Mouse (Mus musculus) ES-E14 (cell line): ENCODE data around the gene Arrb1. TPM values are rescaled to one million over a fixed set of nuclear protein-coding genes. Genes with fewer than 3 reads are reported as not detected.

Experiments
- DNase-seq: peaks from one replicate; pipeline ENCODE4 v3.0.0-alpha.2; 2013; ENCODE audit warnings: low read depth, low spot score
- H3K27ac ChIP-seq: 2 replicates; pipeline ENCODE4 v1.5.1; 2012; ENCODE audit warnings: low read depth, mild to moderate bottlenecking, low read length, moderate library complexity, mixed read lengths; ENCODE audit not compliant: poor library complexity, insufficient read depth, severe bottlenecking
- H3K36me3 ChIP-seq: 2 replicates; pipeline ENCODE4 v1.6.1; 2012; ENCODE audit warnings: mild to moderate bottlenecking, low read length, moderate library complexity, mixed read lengths; ENCODE audit not compliant: control insufficient read depth, poor library complexity, insufficient read depth, severe bottlenecking
- H3K4me1 ChIP-seq, 2 experiments: fragments of 150-350 bp in 1 of 2; sonication (generic) in 1 of 2; 2 replicates each; pipeline ENCODE4 v1.6.1; 2012; ENCODE audit warnings: low read length in 2 of 2, mild to moderate bottlenecking in 1 of 2, mixed read lengths in 1 of 2; ENCODE audit not compliant: control insufficient read depth in 2 of 2, insufficient read depth in 2 of 2, poor library complexity in 1 of 2
- H3K4me3 ChIP-seq, 2 experiments: fragments of 150-350 bp in 1 of 2; sonication (generic) in 1 of 2; 2 replicates each; pipeline ENCODE4 v1.5.1; 2012; ENCODE audit warnings: low read length in 2 of 2, low read depth in 1 of 2, mild to moderate bottlenecking in 1 of 2, mixed read lengths in 1 of 2; ENCODE audit not compliant: insufficient read depth in 1 of 2, poor library complexity in 1 of 2, severe bottlenecking in 1 of 2
- H3K9ac ChIP-seq: 2 replicates; pipeline ENCODE4 v1.6.1; 2012; ENCODE audit warnings: low read depth, mild to moderate bottlenecking, low read length, mixed read lengths; ENCODE audit not compliant: poor library complexity, insufficient read depth, severe bottlenecking
- H3K9me3 ChIP-seq: fragments of 150-350 bp; sonication (generic); 2 replicates; pipeline ENCODE4 v1.6.1; 2012; ENCODE audit warnings: low read depth, mild to moderate bottlenecking, low read length; ENCODE audit not compliant: control insufficient read depth, insufficient read depth
- CHD2 ChIP-seq: IDR thresholded peaks from 2 replicates; pipeline ENCODE4 v1.6.1; 2014; ENCODE audit warnings: mild to moderate bottlenecking, low read depth, low read length, inconsistent platforms
- HCFC1 ChIP-seq: IDR thresholded peaks from 2 replicates; pipeline ENCODE4 v1.6.1; 2012; ENCODE audit warnings: low read length, inconsistent platforms, borderline replicate concordance; ENCODE audit not compliant: insufficient read depth
- MAFK ChIP-seq: IDR thresholded peaks from 2 replicates; pipeline ENCODE4 v1.6.1; 2014; ENCODE audit warnings: mild to moderate bottlenecking, low read depth, low read length, inconsistent platforms; ENCODE audit not compliant: insufficient read depth
- ZC3H11A ChIP-seq: IDR thresholded peaks from 2 replicates; pipeline ENCODE4 v1.6.1; 2012; ENCODE audit warnings: low read depth, mild to moderate bottlenecking, inconsistent platforms, low read length, borderline replicate concordance
- ZNF384 ChIP-seq: IDR thresholded peaks from 2 replicates; pipeline ENCODE4 v1.6.1; 2012; ENCODE audit warnings: low read depth, low read length, inconsistent platforms
- in situ Hi-C, 2 experiments: fragments of 600-800 bp; cut with MboI; formaldehyde crosslinking; loops; one replicate each; pipeline ENCODE4 v1.15.1; 2025; ENCODE audit warnings: low sequenced_read_pairs in 2 of 2, inconsistent platforms in 1 of 2; ENCODE audit not compliant: unreplicated experiment in 2 of 2
- total RNA-seq: library from RNA; depleted of rRNA; stranded (reverse); fragments of 300-350 nt; gene quantifications from 2 replicates; pipeline ENCODE4 v1.2.3, GENCODE M21; 2012; rRNA removed

The Arrb1 gene
- total RNA-seq, 1 experiment = 10.7 TPM

- H3K36me3 ChIP-seq = no peaks in the 10 kb centered on the region
- no peaks in the 10 kb centered on the region for H3K9me3 ChIP-seq
- H3K4me1 ChIP-seq = no peaks in the 10 kb centered on the region
- no peak for TF ChIP-seq HCFC1
- TF ChIP-seq ZC3H11A = no peak
- no peak for TF ChIP-seq MAFK
- TF ChIP-seq CHD2 = no peak
- TF ChIP-seq ZNF384 = no peak
- no peak overlapping the region for H3K9ac ChIP-seq
- DNase-seq = no peak
- no peak overlapping the region for H3K27ac ChIP-seq
- in situ Hi-C loops = no loop called here
- no peak overlapping the region for H3K4me3 ChIP-seq
Observed at GRCm38 (mm10) chr7:99649585-99649984, 114.3 kb downstream of the Arrb1 start.

DNA sequence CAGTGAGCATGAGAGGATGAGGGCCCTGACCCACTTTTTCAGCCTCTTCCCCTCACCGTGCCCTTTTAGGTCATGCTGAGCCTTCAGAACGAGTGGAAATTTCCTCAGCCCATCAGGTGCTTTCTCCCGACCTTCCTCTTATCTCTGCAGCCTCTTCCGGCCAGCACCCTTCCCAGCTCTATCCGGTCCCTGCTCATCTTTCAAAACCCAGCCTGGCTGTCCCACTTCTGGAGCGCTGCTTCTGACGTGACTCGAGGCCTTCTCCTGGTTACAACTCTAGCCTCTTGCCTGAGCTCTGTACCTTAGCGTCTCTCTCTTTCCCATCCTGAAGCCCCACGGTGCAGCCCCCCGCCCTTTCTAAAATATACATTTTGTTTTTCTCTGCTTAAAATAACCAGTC is 119.0 kb downstream of the Arrb1 start:
- TF ChIP-seq HCFC1 (no peak), CHD2 (no peak), MAFK (no peak), ZC3H11A (no peak), ZNF384 (no peak)
- no peaks in the 10 kb centered on the region for H3K9me3 ChIP-seq
- no peak overlapping the region for H3K4me3 ChIP-seq
- no peak overlapping the region for H3K27ac ChIP-seq
- H3K4me1 ChIP-seq = no peaks in the 10 kb centered on the region
- in situ Hi-C loops = no loop called here
- no peak overlapping the region for H3K9ac ChIP-seq
- no peaks in the 10 kb centered on the region for H3K36me3 ChIP-seq
- no peak for DNase-seq

Other genes starting within 250 kb of the Arrb1 start
- 337 and 500 TPM in 2 replicates for gene Serpinh1, start 182.2 kb upstream of the Arrb1 start, total RNA-seq
- 8.3 and 10.2 TPM in 2 replicates for gene Gdpd5, start 154.1 kb upstream of the Arrb1 start, total RNA-seq
- 0.31 and 0.85 TPM in 2 replicates for gene Klhl35, start 69.5 kb upstream of the Arrb1 start, total RNA-seq
- 1,655 and 1,728 TPM in 2 replicates for gene Rps3, start 51.7 kb upstream of the Arrb1 start, total RNA-seq
- 0.11 and 0.27 TPM in 2 replicates for gene Tpbgl, start 91.6 kb downstream of the Arrb1 start, total RNA-seq
- 0.21 and 0.45 TPM in 2 replicates for gene Slco2b1, start 175.9 kb downstream of the Arrb1 start, total RNA-seq
- not detected in 2 replicates for gene Olfr520, start 194.8 kb downstream of the Arrb1 start, total RNA-seq
- not detected in 2 replicates for gene Olfr521, start 228.0 kb downstream of the Arrb1 start, total RNA-seq